In genomic region chr19:6819143-6819827, GRCm38 (mm10) we compare ENCODE assay signal across 23 mouse cellular contexts. TPM values are rescaled to one million over a fixed set of nuclear protein-coding genes. Genes with fewer than 3 reads are reported as not detected.
DNase-seq lines count a peak whose midpoint lies in the region; ATAC-seq and TF ChIP-seq lines count a peak whose summit lies in the region.
"Had no signal": no experiment of that assay in that cellular context is flagged by ENCODE, and none has a peak within 500 bp of the region (broad histone marks: within the 10 kb centered on the region; RNA-seq: fewer than 3 reads in every experiment).

No protein-coding gene starts in this region.

- no peak for TF ChIP-seq RAD21 in MEL (IDR thresholded peaks at IDR 0.05; ENCODE audit: low read depth, low read length)

- H3K36me3 ChIP-seq in intestine, embryonic 15.5 days: no peaks in the 10 kb centered on the region
- no peaks in the 10 kb centered on the region for H3K36me3 ChIP-seq in intestine, embryonic 16.5 days (ENCODE audit: control insufficient read depth, insufficient read depth, low read length)
- no peaks in the 10 kb centered on the region for H3K36me3 ChIP-seq in lung, embryonic 16.5 days (ENCODE audit: control insufficient read depth, insufficient read depth, low read length)
- H3K36me3 ChIP-seq in MEL (ENCODE audit: control insufficient read depth in 1 of 2, insufficient read depth in 2 of 2, low read length in 2 of 2): peaks cover 0 to 11% of the 10 kb centered on the region in 2 experiments; a peak in 2 of 4 replicates
- no peaks in the 10 kb centered on the region for H3K36me3 ChIP-seq in liver, postnatal 0 days (replicated peaks; ENCODE audit: insufficient read depth, low read length)
- H3K36me3 ChIP-seq: heart, embryonic 15.5 days; liver, embryonic 15.5 days; midbrain, embryonic 13.5 days had no signal

- no peak overlapping the region for H3K4me3 ChIP-seq in intestine, embryonic 15.5 days (replicated peaks)
- H3K4me3 ChIP-seq in intestine, embryonic 16.5 days (ENCODE audit: low read length): no peak overlapping the region
- H3K4me3 ChIP-seq in lung, embryonic 16.5 days (ENCODE audit: low read length): no peak overlapping the region
- peak overlapping the region; percentile 55 to 63 for H3K4me3 ChIP-seq in MEL (ENCODE audit: control insufficient read depth in 1 of 2, insufficient read depth in 1 of 2, low read depth in 2 of 2, low read length in 2 of 2)
- no peak overlapping the region for H3K4me3 ChIP-seq in liver, postnatal 0 days (ENCODE audit: low read depth, low read length)
- H3K4me3 ChIP-seq: forebrain, embryonic 13.5 days; heart, adult 2 months; heart, embryonic 15.5 days; liver, embryonic 15.5 days; midbrain, embryonic 13.5 days had no signal

- H3K9me3 ChIP-seq in intestine, embryonic 15.5 days: no peaks in the 10 kb centered on the region
- no peaks in the 10 kb centered on the region for H3K9me3 ChIP-seq in intestine, embryonic 16.5 days (ENCODE audit: control insufficient read depth, low read length)
- no peaks in the 10 kb centered on the region for H3K9me3 ChIP-seq in lung, embryonic 16.5 days (ENCODE audit: control insufficient read depth, low read length)
- H3K9me3 ChIP-seq in MEL (replicated peaks; ENCODE audit: insufficient read depth, low read length): no peaks in the 10 kb centered on the region
- H3K9me3 ChIP-seq in liver, postnatal 0 days (ENCODE audit: low read length): no peaks in the 10 kb centered on the region
- H3K9me3 ChIP-seq: forebrain, embryonic 13.5 days; heart, embryonic 15.5 days; liver, embryonic 15.5 days; midbrain, embryonic 13.5 days had no signal

- no peaks in the 10 kb centered on the region; the same call in 1 of the 2 replicates for H3K79me2 ChIP-seq in MEL (ENCODE audit: control insufficient read depth, insufficient read depth, low read length, poor library complexity)

- 46% methylated on average over 10 of the region's 10 CpGs for WGBS in intestine, embryonic 15.5 days
- WGBS in intestine, embryonic 16.5 days: 42% methylated on average over 10 of the region's 10 CpGs
- WGBS in lung, embryonic 16.5 days: 33% methylated on average over 10 of the region's 10 CpGs
- WGBS in liver, postnatal 0 days (ENCODE audit: insufficient replicate concordance): 48% methylated on average over 10 of the region's 10 CpGs

- H3K27ac ChIP-seq in intestine, embryonic 15.5 days: no peak overlapping the region
- H3K27ac ChIP-seq in intestine, embryonic 16.5 days (ENCODE audit: low read length): no peak overlapping the region
- no peak overlapping the region for H3K27ac ChIP-seq in lung, embryonic 16.5 days (ENCODE audit: low read length)
- H3K27ac ChIP-seq in MEL (ENCODE audit: control insufficient read depth, low read depth, low read length): peak overlapping the region; percentile 72
- no peak overlapping the region for H3K27ac ChIP-seq in liver, postnatal 0 days (ENCODE audit: low read depth)
- H3K27ac ChIP-seq: forebrain, embryonic 13.5 days; heart, adult 2 months; heart, embryonic 15.5 days; hindbrain, postnatal 0 days; liver, embryonic 15.5 days; macrophage; midbrain, embryonic 13.5 days had no signal

- peak; percentile 25; the same call in 1 of the 2 replicates for ATAC-seq in intestine, embryonic 15.5 days
- no peak for ATAC-seq in intestine, embryonic 16.5 days
- peak; percentile 34; the same call in 1 of the 2 replicates for ATAC-seq in lung, embryonic 16.5 days (ENCODE audit: low read depth)
- 0 out of 2 replicates have a peak, but pooled peaks have one; percentile 31 for ATAC-seq in megakaryocyte-erythroid progenitor cell, adult 5-6 weeks (replicated peaks; ENCODE audit: low FRiP score, low TSS enrichment, poor library complexity, severe bottlenecking)
- no peak for ATAC-seq in liver, postnatal 0 days
- ATAC-seq: forebrain, embryonic 13.5 days; hindbrain, postnatal 0 days; midbrain, embryonic 13.5 days had no signal

- peak in 1 of 2 experiments; percentile 49; a peak in 2 of 4 replicates for TF ChIP-seq POLR2A in MEL (IDR thresholded peaks at IDR 0.05; ENCODE audit: control insufficient read depth in 1 of 2, insufficient read depth in 1 of 2, low read depth in 1 of 2, low read length in 2 of 2, poor library complexity in 1 of 2)

- no peaks in the 10 kb centered on the region for H3K4me1 ChIP-seq in intestine, embryonic 15.5 days (replicated peaks)
- 0 out of 2 replicates have a peak, but pooled peaks cover 3% of the 10 kb centered on the region for H3K4me1 ChIP-seq in intestine, embryonic 16.5 days (ENCODE audit: control insufficient read depth, insufficient read depth, low read length)
- no peaks in the 10 kb centered on the region for H3K4me1 ChIP-seq in lung, embryonic 16.5 days (replicated peaks; ENCODE audit: control insufficient read depth, insufficient read depth, low read length)
- H3K4me1 ChIP-seq in MEL (ENCODE audit: control insufficient read depth in 1 of 2, insufficient read depth in 2 of 2, low read length in 2 of 2): peaks cover 0 to 10% of the 10 kb centered on the region in 2 experiments; a peak in 3 of 4 replicates
- H3K4me1 ChIP-seq in liver, postnatal 0 days (ENCODE audit: insufficient read depth): no peaks in the 10 kb centered on the region

- no peak overlapping the region for H3K9ac ChIP-seq in intestine, embryonic 15.5 days
- no peak overlapping the region for H3K9ac ChIP-seq in intestine, embryonic 16.5 days (ENCODE audit: low read depth, low read length)
- H3K9ac ChIP-seq in lung, embryonic 16.5 days (ENCODE audit: low read length): no peak overlapping the region
- peak overlapping the region; percentile 69 for H3K9ac ChIP-seq in MEL (ENCODE audit: control insufficient read depth, low read depth, low read length, poor library complexity, severe bottlenecking)
- no peak overlapping the region for H3K9ac ChIP-seq in liver, postnatal 0 days (replicated peaks)
- H3K9ac ChIP-seq: forebrain, embryonic 13.5 days; heart, embryonic 15.5 days; liver, embryonic 15.5 days; midbrain, embryonic 13.5 days had no signal

- no peaks in the 10 kb centered on the region for H3K27me3 ChIP-seq in intestine, embryonic 15.5 days (replicated peaks)
- H3K27me3 ChIP-seq in intestine, embryonic 16.5 days (replicated peaks; ENCODE audit: control insufficient read depth, insufficient read depth, low read length): no peaks in the 10 kb centered on the region
- no peaks in the 10 kb centered on the region for H3K27me3 ChIP-seq in lung, embryonic 16.5 days (ENCODE audit: control insufficient read depth, insufficient read depth, low read depth, low read length)
- no peaks in the 10 kb centered on the region for H3K27me3 ChIP-seq in MEL (ENCODE audit: control insufficient read depth in 1 of 2, insufficient read depth in 2 of 2, low read length in 2 of 2)
- no peaks in the 10 kb centered on the region for H3K27me3 ChIP-seq in liver, postnatal 0 days (ENCODE audit: insufficient read depth, low read length)
- H3K27me3 ChIP-seq: CH12.LX; forebrain, embryonic 13.5 days; heart, embryonic 15.5 days; liver, embryonic 15.5 days; midbrain, embryonic 13.5 days had no signal

- TF ChIP-seq EP300 in MEL (IDR thresholded peaks at IDR 0.05; ENCODE audit: low read depth in 1 of 2, low read length in 2 of 2): no peak
- no peak for TF ChIP-seq EP300 in liver, postnatal 0 days (IDR thresholded peaks at IDR 0.05; ENCODE audit: low read depth)

- no peak for TF ChIP-seq CTCF in MEL (IDR thresholded peaks at IDR 0.05 in 2 of 3, conservative IDR thresholded peaks at IDR 0.05 in 1 of 3; ENCODE audit: control insufficient read depth in 1 of 3, insufficient read depth in 1 of 3, low read depth in 2 of 3, low read length in 3 of 3, poor library complexity in 1 of 3, severe bottlenecking in 1 of 3)
- no peak for TF ChIP-seq CTCF in liver, postnatal 0 days (IDR thresholded peaks at IDR 0.05; ENCODE audit: low read depth)

- no peak overlapping the region for H3K4me2 ChIP-seq in intestine, embryonic 15.5 days (replicated peaks)
- no peak overlapping the region for H3K4me2 ChIP-seq in intestine, embryonic 16.5 days (ENCODE audit: low read depth, low read length)
- H3K4me2 ChIP-seq in lung, embryonic 16.5 days (ENCODE audit: low read depth, low read length): no peak overlapping the region
- H3K4me2 ChIP-seq in liver, postnatal 0 days (ENCODE audit: low read depth, low read length): no peak overlapping the region
- H3K4me2 ChIP-seq: forebrain, embryonic 13.5 days; heart, embryonic 15.5 days; liver, embryonic 15.5 days; midbrain, embryonic 13.5 days had no signal

- DNase-seq in lung, postnatal 25 days (ENCODE audit: low spot score): no peak
- peak; percentile 87 for DNase-seq in MEL (ENCODE audit: low read depth, low spot score)
- DNase-seq in gastrocnemius, adult 18-20 months (ENCODE audit: low spot score): no peak
- no peak for DNase-seq in liver, postnatal 0 days
- DNase-seq: adrenal gland, adult 8-10 months; cerebellum, postnatal 10 days; embryo, embryonic 11 days; gastrocnemius, postnatal 14 days; heart, adult 2 months; kidney, adult 8-10 months; right cerebral cortex, postnatal 25 days; thymus, postnatal 25 days had no signal

RNA-seq across cellular contexts. Expression of gene Rps6ka4, which starts 21.2 kb away (rescaled TPM):
- polyA plus RNA-seq in intestine, embryonic 15.5 days (2015; fragmentation: Nextera tagmentation; extraction: Ambion mirVana): 20.8 and 21.0 TPM in 2 replicates
- 20.5 and 20.7 TPM in 2 replicates for polyA plus RNA-seq in intestine, embryonic 16.5 days (2015; fragmentation: Nextera tagmentation; extraction: Ambion mirVana)
- polyA plus RNA-seq in lung, embryonic 16.5 days (2015; fragmentation: Nextera tagmentation; extraction: Ambion mirVana): 39.1 and 41.5 TPM in 2 replicates
- 4.7 and 4.9 TPM in 2 replicates for total RNA-seq in MEL (2012; rRNA removed)
- 1 to 10 TPM in 1 of 2 experiments, not detected in 1; 7.3 TPM for polyA plus RNA-seq in MEL (2012; ENCODE audit: insufficient read depth in 1 of 2, insufficient read length in 2 of 2, low read depth in 1 of 2, low replicate concordance in 2 of 2, missing spikeins in 1 of 2)
- 7.3 and 9.4 TPM in 2 replicates for total RNA-seq in megakaryocyte-erythroid progenitor cell, adult 5-6 weeks (2014; fragmentation: Nextera tagmentation)
- 5.4 and 10.2 TPM in 2 replicates for total RNA-seq in megakaryocyte-erythroid progenitor cell, adult 5-6 weeks (2017)
- 10 to 100 TPM in 1 of 2 experiments, 1 to 10 TPM in 1; 9.1 to 10.6 TPM for total RNA-seq in gastrocnemius, adult 18-20 months (2021)
- 4.2 and 5.2 TPM in 2 replicates for polyA plus RNA-seq in liver, postnatal 0 days (2015; fragmentation: Nextera tagmentation; extraction: Ambion mirVana)

RNA-seq across cellular contexts. Expression of gene Ccdc88b, which starts 38.7 kb away (rescaled TPM):
- polyA plus RNA-seq in intestine, embryonic 15.5 days (2015; fragmentation: Nextera tagmentation; extraction: Ambion mirVana): 1.4 and 1.5 TPM in 2 replicates
- 1.1 and 1.3 TPM in 2 replicates for polyA plus RNA-seq in intestine, embryonic 16.5 days (2015; fragmentation: Nextera tagmentation; extraction: Ambion mirVana)
- polyA plus RNA-seq in lung, embryonic 16.5 days (2015; fragmentation: Nextera tagmentation; extraction: Ambion mirVana): 1.6 and 3.0 TPM in 2 replicates
- total RNA-seq in MEL (2012; rRNA removed): 32.4 and 38.7 TPM in 2 replicates
- polyA plus RNA-seq in MEL (2012; ENCODE audit: insufficient read depth in 1 of 2, insufficient read length in 2 of 2, low read depth in 1 of 2, low replicate concordance in 2 of 2, missing spikeins in 1 of 2): 10 to 100 TPM in 1 of 2 experiments, not detected in 1; 59.8 TPM
- 10.1 and 17.8 TPM in 2 replicates for total RNA-seq in megakaryocyte-erythroid progenitor cell, adult 5-6 weeks (2014; fragmentation: Nextera tagmentation)
- total RNA-seq in megakaryocyte-erythroid progenitor cell, adult 5-6 weeks (2017): 14.9 and 17.8 TPM in 2 replicates
- total RNA-seq in gastrocnemius, adult 18-20 months (2021): under 1 TPM; 0.46 to 0.74 TPM
- polyA plus RNA-seq in liver, postnatal 0 days (2015; fragmentation: Nextera tagmentation; extraction: Ambion mirVana): 2.6 and 2.8 TPM in 2 replicates

Comparison
In these comparisons a context has a peak if more than half of its experiments do, and no peak if none do; other contexts are left out.
1. ATAC-seq: peak in intestine, embryonic 15.5 days (single experiment), lung, embryonic 16.5 days (single experiment) and megakaryocyte-erythroid progenitor cell, adult 5-6 weeks (single experiment); none in intestine, embryonic 16.5 days (single experiment) and liver, postnatal 0 days (single experiment).
2. H3K4me3 ChIP-seq: peak in MEL (2 of 2); none in intestine, embryonic 15.5 days (single experiment), intestine, embryonic 16.5 days (single experiment), lung, embryonic 16.5 days (single experiment) and liver, postnatal 0 days (single experiment).